Mouse (Mus musculus): ENCODE measurements at regions not wholly inside any gene's neighbourhood (a gene's known extent, or its start where the extent isn't known, plus 50 kb on each side); places are given as distances from the start of the nearest gene placed in this dataset.

DNA sequence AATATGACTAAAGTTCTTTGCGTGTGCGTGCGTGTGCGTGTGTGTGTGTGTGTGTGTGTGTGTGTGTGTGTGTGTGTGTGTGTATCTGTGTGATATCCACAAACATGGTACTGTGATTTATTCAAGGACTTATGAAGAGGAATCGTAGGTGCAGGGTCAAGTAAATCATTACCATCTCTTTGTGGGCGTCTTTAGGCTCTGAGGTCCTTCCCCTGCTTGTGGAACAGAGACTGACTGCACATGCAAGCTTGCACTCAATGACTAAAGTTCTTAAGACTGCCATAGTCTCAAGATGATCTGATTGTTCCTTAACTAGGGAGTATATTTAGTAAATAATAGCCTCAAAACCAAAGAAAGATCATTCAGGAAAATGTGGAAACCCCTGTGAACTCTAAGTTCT is 241.1 kb downstream of the Rnf152 start:
- ATAC-seq (ENCODE audit: insufficient number of reproducible peaks, low FRiP score, low TSS enrichment, low read depth), result no peak
- no peaks in the 10 kb centered on the region for H3K36me3 ChIP-seq
- WGBS, result 89% methylated on average over 6 of the region's 6 CpGs
- H3K9me3 ChIP-seq, result no peaks in the 10 kb centered on the region
- H3K9ac ChIP-seq, result no peak overlapping the region
- H3K27me3 ChIP-seq, result no peaks in the 10 kb centered on the region
- H3K27ac ChIP-seq, result no peak overlapping the region
- no peak overlapping the region for H3K4me3 ChIP-seq
- no peak overlapping the region for H3K4me2 ChIP-seq
- H3K4me1 ChIP-seq, result no peaks in the 10 kb centered on the region

- Histone ChIP-seq H3K4me3 (no peak overlapping the region), H3K27me3 (no peaks in the 10 kb centered on the region), H3K9ac (no peak overlapping the region), H3K4me2 (no peak overlapping the region), H3K27ac (no peak overlapping the region), H3K4me1 (no peaks in the 10 kb centered on the region), H3K9me3 (no peaks in the 10 kb centered on the region), H3K36me3 (no peaks in the 10 kb centered on the region)
- no peak for ATAC-seq (ENCODE audit: insufficient number of reproducible peaks, low FRiP score, low TSS enrichment, low read depth)
- WGBS, result 90% methylated on average over 3 of the region's 3 CpGs
Measured at GRCm38 (mm10) chr1:105114835-105115234, 241.7 kb downstream of the Rnf152 start.

- no peaks in the 10 kb centered on the region for H3K4me1 ChIP-seq
- 70% methylated on average over 1 of the region's 1 CpGs for WGBS
- H3K9ac ChIP-seq, result no peak overlapping the region
- H3K4me3 ChIP-seq, result no peak overlapping the region
- H3K27ac ChIP-seq, result no peak overlapping the region
- no peaks in the 10 kb centered on the region for H3K9me3 ChIP-seq
- H3K36me3 ChIP-seq, result no peaks in the 10 kb centered on the region
- H3K4me2 ChIP-seq, result no peak overlapping the region
- H3K27me3 ChIP-seq, result no peaks in the 10 kb centered on the region
- ATAC-seq (ENCODE audit: insufficient number of reproducible peaks, low FRiP score, low TSS enrichment, low read depth), result no peak
Measured at GRCm38 (mm10) chr1:105112762-105113525, 243.6 kb downstream of the Rnf152 start.

DNA sequence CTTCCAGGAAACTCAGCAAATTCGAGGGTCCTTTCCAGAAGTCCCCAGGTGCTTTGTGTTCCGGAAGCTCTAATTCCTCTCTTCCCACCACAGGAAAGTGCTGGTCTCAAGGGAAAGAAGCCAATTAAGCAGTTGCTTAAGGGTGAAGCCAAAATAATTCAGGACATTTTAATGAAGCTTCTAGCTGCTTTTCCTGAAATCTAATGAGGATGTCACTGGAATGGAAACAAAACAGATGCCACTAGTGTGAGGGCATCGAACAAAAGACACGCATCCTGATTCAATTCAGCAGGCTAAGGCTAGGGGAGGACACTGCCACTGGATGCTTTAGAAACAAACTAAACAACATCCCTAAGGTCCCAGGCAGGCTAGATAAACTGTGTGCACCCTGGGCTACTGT is 245.3 kb downstream of the Rnf152 start:
- H3K9me3 ChIP-seq, result no peaks in the 10 kb centered on the region
- no peak for ATAC-seq (ENCODE audit: insufficient number of reproducible peaks, low FRiP score, low TSS enrichment, low read depth)

DNA sequence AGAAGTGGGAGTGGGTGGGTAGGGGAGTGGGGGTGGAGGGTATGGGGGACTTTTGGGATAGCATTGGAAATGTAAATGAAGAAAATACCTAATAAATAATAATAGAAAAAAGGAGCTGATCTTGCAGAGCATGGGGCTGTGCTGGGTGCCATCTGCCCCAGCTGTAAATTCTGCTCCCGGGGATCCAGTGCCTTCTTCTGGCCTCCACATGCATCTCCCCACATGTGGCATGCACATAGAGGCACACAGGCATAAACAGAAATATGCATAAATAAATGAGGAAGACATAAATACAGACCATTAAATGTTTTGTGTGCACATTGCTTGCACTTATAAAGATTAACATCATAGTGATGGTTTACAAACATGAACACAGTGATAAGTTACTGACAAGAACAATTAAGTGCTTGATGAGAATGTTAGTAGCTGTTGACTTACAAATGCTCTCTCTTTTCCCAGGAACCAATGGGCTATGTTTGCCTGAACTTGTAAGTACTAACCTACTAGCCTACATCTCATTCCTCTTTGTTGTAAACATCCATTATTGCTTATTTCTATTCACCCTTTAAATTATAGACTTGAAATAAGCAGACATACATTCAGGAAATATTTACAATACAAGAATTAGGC is 245.8 kb downstream of the Rnf152 start:
- Histone ChIP-seq H3K36me3 (no peaks in the 10 kb centered on the region), H3K27ac (no peak overlapping the region), H3K27me3 (no peaks in the 10 kb centered on the region), H3K4me1 (no peaks in the 10 kb centered on the region), H3K9me3 (no peaks in the 10 kb centered on the region), H3K4me2 (no peak overlapping the region), H3K4me3 (no peak overlapping the region), H3K9ac (no peak overlapping the region)
- no peak for ATAC-seq (ENCODE audit: insufficient number of reproducible peaks, low FRiP score, low TSS enrichment, low read depth)
- 78% methylated on average over 1 of the region's 1 CpGs for WGBS

More for the DNA sequence above, 245.3 kb downstream of the Rnf152 start:
- Histone ChIP-seq H3K9ac (no peak overlapping the region), H3K4me1 (no peaks in the 10 kb centered on the region), H3K36me3 (no peaks in the 10 kb centered on the region), H3K4me3 (no peak overlapping the region), H3K4me2 (no peak overlapping the region), H3K27me3 (no peaks in the 10 kb centered on the region), H3K27ac (no peak overlapping the region)
- WGBS, result 42% methylated on average over 4 of the region's 4 CpGs

DNA sequence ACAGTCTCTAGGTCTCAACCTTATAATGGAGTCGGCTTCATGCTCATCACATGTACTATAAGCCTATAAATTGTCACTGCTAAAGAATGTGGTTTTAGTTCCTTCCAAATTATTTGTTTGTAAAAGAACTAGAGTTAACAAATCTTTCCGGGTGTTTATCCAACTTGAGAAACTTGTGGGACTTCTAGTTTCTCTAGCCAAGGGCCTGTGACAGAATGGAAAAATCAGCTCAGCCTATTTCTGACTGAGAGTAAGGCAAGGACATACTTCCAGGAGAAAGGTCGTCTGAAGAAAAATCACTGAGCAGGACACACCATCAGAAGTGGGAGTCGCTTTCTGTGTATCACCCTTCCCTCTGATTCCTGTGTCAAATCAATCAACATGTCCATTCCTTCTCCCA is 248.7 kb downstream of the Rnf152 start:
- Histone ChIP-seq H3K9me3 (no peaks in the 10 kb centered on the region), H3K36me3 (no peaks in the 10 kb centered on the region), H3K4me1 (no peaks in the 10 kb centered on the region), H3K9ac (no peak overlapping the region), H3K4me2 (no peak overlapping the region), H3K27me3 (no peaks in the 10 kb centered on the region), H3K4me3 (no peak overlapping the region), H3K27ac (no peak overlapping the region)
- ATAC-seq (ENCODE audit: insufficient number of reproducible peaks, low FRiP score, low TSS enrichment, low read depth), result no peak
- WGBS, result 68% methylated on average over 4 of the region's 4 CpGs

DNA sequence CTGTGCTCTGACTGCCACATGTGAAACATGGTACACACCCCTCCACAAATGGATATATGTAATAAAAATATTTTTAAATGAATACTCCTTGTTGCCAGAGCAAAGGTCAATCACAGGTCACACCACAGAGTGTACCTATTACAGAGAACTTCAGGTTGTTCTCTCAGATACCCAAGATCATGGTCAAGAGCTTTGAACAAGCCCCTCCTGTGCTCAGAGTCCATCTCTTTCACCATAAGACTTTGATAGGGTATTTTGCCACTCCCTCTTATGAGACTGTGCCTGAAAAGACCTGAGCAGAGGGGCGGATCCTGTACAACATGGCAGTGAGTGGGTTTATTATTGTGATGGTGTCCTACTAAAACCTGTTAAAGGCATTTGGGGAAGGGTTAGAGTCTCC is 249.3 kb downstream of the Rnf152 start:
- Histone ChIP-seq H3K4me1 (no peaks in the 10 kb centered on the region), H3K27me3 (no peaks in the 10 kb centered on the region), H3K4me3 (no peak overlapping the region), H3K9ac (no peak overlapping the region), H3K27ac (no peak overlapping the region), H3K9me3 (no peaks in the 10 kb centered on the region), H3K4me2 (no peak overlapping the region), H3K36me3 (no peaks in the 10 kb centered on the region)
- ATAC-seq (ENCODE audit: insufficient number of reproducible peaks, low FRiP score, low TSS enrichment, low read depth), result no peak
- 91% methylated on average over 1 of the region's 1 CpGs for WGBS

DNA sequence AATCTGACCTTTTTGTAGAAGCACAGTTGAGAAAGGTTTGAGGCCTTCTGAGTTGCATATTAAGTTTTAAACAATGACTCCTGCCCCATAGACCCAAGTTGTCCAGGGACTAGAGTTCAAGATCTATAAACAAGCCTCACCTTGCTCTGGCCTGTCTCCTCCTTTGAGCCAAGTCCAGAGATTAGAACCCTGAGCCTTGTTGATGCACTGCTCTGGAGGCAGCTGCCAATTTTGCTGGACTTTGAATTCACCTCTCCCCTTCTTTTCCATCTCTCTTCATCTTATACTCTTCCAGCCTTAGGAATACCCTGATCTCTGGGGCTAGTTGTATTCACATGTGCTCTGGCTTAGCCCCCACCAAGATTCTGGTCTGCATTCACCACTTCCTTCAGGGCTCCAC is 251.3 kb downstream of the Rnf152 start:
- Histone ChIP-seq H3K9ac (no peak overlapping the region), H3K4me2 (no peak overlapping the region), H3K36me3 (no peaks in the 10 kb centered on the region), H3K9me3 (no peaks in the 10 kb centered on the region), H3K27me3 (no peaks in the 10 kb centered on the region), H3K27ac (no peak overlapping the region), H3K4me3 (no peak overlapping the region), H3K4me1 (no peaks in the 10 kb centered on the region)
- ATAC-seq (ENCODE audit: insufficient number of reproducible peaks, low FRiP score, low TSS enrichment, low read depth), result no peak

DNA sequence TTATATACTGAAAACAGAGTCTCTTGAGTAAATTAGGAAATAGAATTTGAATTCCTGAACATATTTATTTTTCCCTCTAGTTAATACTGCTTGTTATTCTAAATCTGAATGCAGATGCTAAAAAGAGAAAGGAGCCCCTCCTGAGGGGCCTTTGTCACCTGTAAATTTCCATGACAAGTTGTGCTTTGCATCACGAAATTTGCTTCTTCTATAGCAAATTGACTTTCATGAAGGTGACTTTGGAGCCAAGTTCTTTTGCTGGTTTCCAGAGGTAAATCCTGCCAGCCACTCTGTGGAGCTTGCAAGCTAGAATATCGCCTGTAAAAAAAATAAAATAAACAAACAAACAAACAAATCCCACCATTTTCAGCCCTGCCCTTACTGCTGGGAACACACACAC is 261.4 kb downstream of the Rnf152 start:
- no peak overlapping the region for H3K9ac ChIP-seq
- H3K4me1 ChIP-seq, result no peaks in the 10 kb centered on the region
- no peaks in the 10 kb centered on the region for H3K9me3 ChIP-seq
- H3K4me2 ChIP-seq, result no peak overlapping the region
- no peaks in the 10 kb centered on the region for H3K36me3 ChIP-seq
- H3K27me3 ChIP-seq, result no peaks in the 10 kb centered on the region
- H3K27ac ChIP-seq, result no peak overlapping the region
- no peak for ATAC-seq (ENCODE audit: insufficient number of reproducible peaks, low FRiP score, low TSS enrichment, low read depth)
- WGBS, result 51% methylated on average over 2 of the region's 2 CpGs
- no peak overlapping the region for H3K4me3 ChIP-seq

DNA sequence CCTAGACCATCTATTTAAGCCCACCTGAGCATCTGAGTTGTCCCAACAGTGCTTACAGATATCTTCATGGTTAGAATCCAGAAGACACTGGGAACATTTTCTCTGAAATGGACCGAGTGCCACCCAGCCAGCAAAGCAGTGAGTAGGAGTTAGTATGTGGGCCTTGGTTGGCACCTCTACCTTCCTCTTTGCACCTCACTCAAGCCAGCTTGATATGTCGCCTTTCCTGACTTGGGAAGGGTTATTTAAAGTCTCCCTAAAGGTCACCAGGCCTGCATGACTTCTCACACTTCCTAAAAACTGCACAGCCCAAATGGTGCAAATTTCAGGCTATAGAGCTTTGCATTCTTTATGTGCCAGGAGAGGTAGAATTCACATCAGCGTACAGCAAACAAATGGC is 262.0 kb downstream of the Rnf152 start:
- H3K36me3 ChIP-seq, result no peaks in the 10 kb centered on the region
- no peaks in the 10 kb centered on the region for H3K27me3 ChIP-seq
- no peaks in the 10 kb centered on the region for H3K4me1 ChIP-seq
- no peak overlapping the region for H3K4me3 ChIP-seq
- 81% methylated on average over 3 of the region's 3 CpGs for WGBS
- H3K9me3 ChIP-seq, result no peaks in the 10 kb centered on the region
- H3K9ac ChIP-seq, result no peak overlapping the region
- H3K27ac ChIP-seq, result no peak overlapping the region
- no peak overlapping the region for H3K4me2 ChIP-seq
- ATAC-seq (ENCODE audit: insufficient number of reproducible peaks, low FRiP score, low TSS enrichment, low read depth), result no peak

DNA sequence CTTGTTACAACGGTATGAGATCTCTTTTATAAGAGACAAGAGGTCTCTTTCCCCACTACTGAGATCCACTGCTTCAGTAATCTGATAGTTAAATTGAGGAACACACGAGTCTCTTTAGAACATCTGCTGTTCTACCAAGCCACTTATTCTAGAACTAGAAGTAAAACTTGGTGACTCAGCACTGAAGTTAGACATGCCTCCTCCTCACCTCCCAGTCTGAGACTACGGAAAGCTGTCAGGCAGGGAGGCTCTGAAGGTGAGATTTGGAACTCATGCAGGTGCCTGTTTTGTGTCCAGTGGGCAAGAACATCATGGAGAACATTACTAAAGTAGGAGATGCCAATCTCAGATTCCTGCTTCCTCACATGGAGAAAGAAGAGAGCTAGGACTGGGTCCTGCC is 262.6 kb downstream of the Rnf152 start:
- ATAC-seq (ENCODE audit: insufficient number of reproducible peaks, low FRiP score, low TSS enrichment, low read depth), result no peak
- 78% methylated on average over 3 of the region's 3 CpGs for WGBS
- Histone ChIP-seq H3K4me1 (no peaks in the 10 kb centered on the region), H3K9me3 (no peaks in the 10 kb centered on the region), H3K27ac (no peak overlapping the region), H3K4me3 (no peak overlapping the region), H3K36me3 (no peaks in the 10 kb centered on the region), H3K9ac (no peak overlapping the region), H3K27me3 (no peaks in the 10 kb centered on the region), H3K4me2 (no peak overlapping the region)

DNA sequence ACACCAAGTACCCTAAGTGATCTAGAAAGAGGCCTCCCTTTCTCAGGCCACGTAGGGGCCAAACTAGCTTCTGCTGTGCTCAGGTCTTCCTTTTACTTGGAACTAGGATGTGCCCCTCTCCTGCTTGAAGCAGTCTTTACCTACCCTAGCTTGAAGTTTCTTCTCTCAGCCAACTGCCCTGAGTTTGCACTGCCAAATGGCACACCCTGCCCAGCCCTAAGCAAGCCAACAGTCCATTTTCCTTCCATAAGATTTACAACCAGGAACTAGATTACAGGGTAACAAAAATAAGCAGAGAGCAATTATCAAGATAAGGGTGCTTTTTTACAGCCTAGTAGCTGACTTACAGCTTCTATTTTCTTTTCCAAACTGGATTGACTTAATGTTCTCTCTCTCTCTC is 263.5 kb downstream of the Rnf152 start:
- Histone ChIP-seq H3K9ac (no peak overlapping the region), H3K9me3 (no peaks in the 10 kb centered on the region), H3K27ac (no peak overlapping the region), H3K4me3 (no peak overlapping the region), H3K4me1 (no peaks in the 10 kb centered on the region), H3K36me3 (no peaks in the 10 kb centered on the region), H3K27me3 (no peaks in the 10 kb centered on the region), H3K4me2 (no peak overlapping the region)
- WGBS, result 69% methylated on average over 1 of the region's 1 CpGs
- ATAC-seq (ENCODE audit: insufficient number of reproducible peaks, low FRiP score, low TSS enrichment, low read depth), result no peak
